Mouse (Mus musculus) liver, adult 2 months (tissue): ENCODE measurements around the gene Axdnd1.

Experiments
- CTCF ChIP-seq: fragments of 200-500 bp; IDR thresholded peaks from 2 replicates; pipeline ENCODE4 v1.5.1; 2011; ENCODE audit warnings: low read depth, low read length, control low read depth
- POLR2A ChIP-seq: fragments of 200-500 bp; IDR thresholded peaks from 2 replicates; pipeline ENCODE4 v1.6.1; 2011; ENCODE audit warnings: low read length, control low read depth; ENCODE audit not compliant: insufficient read depth; ENCODE audit errors: extremely low read depth

DNA sequence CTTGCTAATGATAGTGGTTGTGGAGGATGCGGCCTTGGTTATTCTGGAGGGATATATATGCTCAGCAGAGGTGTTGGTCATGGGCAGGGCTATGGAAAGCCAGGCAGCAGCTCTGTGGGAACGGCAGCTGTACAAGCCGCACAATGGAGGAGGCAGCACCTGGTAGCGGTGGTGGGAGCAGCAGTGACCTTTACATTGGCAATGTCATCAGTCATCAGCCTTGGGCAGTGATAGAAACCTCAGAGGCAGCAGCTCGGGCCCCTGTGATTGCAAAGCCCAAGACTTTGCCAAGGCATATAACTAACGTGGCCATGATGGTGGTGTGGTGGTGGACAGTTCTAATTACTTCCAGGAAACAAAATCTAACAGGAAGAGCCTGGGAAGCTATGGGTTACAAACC, 2.5 kb upstream of the Axdnd1 start:
- TF ChIP-seq POLR2A (no peak), CTCF (no peak)
